Mouse (Mus musculus): ENCODE data around the gene Polr3a.

DNA sequence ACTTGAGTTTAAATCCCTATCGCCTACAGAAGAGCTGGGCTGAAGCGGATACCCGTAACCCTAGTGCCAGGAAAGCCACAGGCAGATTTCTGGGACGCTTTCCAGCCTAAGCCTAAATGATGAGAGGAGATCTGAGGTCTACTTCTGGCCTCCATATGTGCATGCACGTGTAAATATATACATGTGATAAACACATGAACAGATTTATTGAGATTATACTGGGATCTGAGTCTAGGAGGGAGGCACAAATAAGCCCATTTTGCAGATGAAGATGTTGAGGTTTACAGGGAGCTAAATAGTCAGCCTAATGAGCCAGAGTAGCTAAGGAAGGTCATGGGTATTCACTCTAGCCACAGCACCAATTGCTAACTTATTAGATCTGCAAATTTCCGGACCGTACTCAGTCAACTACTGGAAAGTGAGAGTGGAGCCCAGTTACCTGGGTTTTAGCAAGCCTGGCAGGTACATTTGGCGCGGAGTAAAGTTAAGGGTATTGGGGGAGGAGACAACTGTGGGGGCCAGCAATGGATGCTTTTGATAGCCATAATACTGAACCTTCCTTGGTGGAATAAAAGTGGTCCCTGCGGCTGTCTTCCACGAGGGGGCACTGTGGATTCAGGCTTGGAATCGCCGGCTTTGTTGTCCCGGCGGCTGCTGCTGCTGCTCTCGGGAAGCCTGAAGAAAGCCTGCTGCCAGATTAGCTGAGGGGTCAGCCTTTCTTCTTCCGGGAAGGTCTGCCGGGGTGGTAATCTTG is 13.4 kb upstream of the Polr3a start:
- TF ChIP-seq POLR2A (IDR thresholded peaks at IDR 0.05; ENCODE audit: low read depth, low read length) (peak; percentile 11; the same call in 1 of the 2 replicates), CTCF (IDR thresholded peaks at IDR 0.05; ENCODE audit: borderline replicate concordance, insufficient read depth, low read length) (peak; percentile 53)

All from embryonic fibroblast, embryonic 13.5 days (primary cell).